Mouse (Mus musculus): ENCODE results near the gene Ywhae.
"Not testable (repeated sequence)": the region's sequence is repeated elsewhere in the genome, so short reads cannot be mapped to it uniquely, and the experiment has no call there.

Gene Ywhae

GRCm38 (mm10) chr11:75732434-75733226 lies at the start of gene Ywhae:
TSS of gene Ywhae (plus strand) at chr11:75732869.
- DNase-seq (ENCODE audit: low read depth, low spot score) = peak; percentile 90

GRCm38 (mm10) chr11:75684462-75684861 lies 48.2 kb upstream of the Ywhae start:
- no peak for DNase-seq (ENCODE audit: low read depth, low spot score)

- DNase-seq (ENCODE audit: low read depth, low spot score) = no peak
Measured at GRCm38 (mm10) chr11:75684956-75685355, 47.7 kb upstream of the Ywhae start.

GRCm38 (mm10) chr11:75687343-75687993 lies 45.2 kb upstream of the Ywhae start:
- DNase-seq (ENCODE audit: low read depth, low spot score) = no peak

- no peak for DNase-seq (ENCODE audit: low read depth, low spot score)
Measured at GRCm38 (mm10) chr11:75688132-75688531, 44.5 kb upstream of the Ywhae start.

- no peak for DNase-seq (ENCODE audit: low read depth, low spot score)
Measured at GRCm38 (mm10) chr11:75689977-75690376, 42.7 kb upstream of the Ywhae start.

- DNase-seq (ENCODE audit: low read depth, low spot score) = no peak
Measured at GRCm38 (mm10) chr11:75691047-75691446, 41.6 kb upstream of the Ywhae start.

- no peak for DNase-seq (ENCODE audit: low read depth, low spot score)
Measured at GRCm38 (mm10) chr11:75693570-75693969, 39.1 kb upstream of the Ywhae start.

- DNase-seq (ENCODE audit: low read depth, low spot score) = not testable (repeated sequence)
Measured at GRCm38 (mm10) chr11:75697464-75697863, 35.2 kb upstream of the Ywhae start.

GRCm38 (mm10) chr11:75700557-75700956 lies 32.1 kb upstream of the Ywhae start:
- DNase-seq (ENCODE audit: low read depth, low spot score) = no peak

GRCm38 (mm10) chr11:75702761-75703160 lies 29.9 kb upstream of the Ywhae start:
- DNase-seq (ENCODE audit: low read depth, low spot score) = no peak

- DNase-seq (ENCODE audit: low read depth, low spot score) = no peak
Measured at GRCm38 (mm10) chr11:75703748-75704147, 28.9 kb upstream of the Ywhae start.

- no peak for DNase-seq (ENCODE audit: low read depth, low spot score)
Measured at GRCm38 (mm10) chr11:75713949-75714348, 18.7 kb upstream of the Ywhae start.

- no peak for DNase-seq (ENCODE audit: low read depth, low spot score)
Measured at GRCm38 (mm10) chr11:75715556-75715955, 17.1 kb upstream of the Ywhae start.

GRCm38 (mm10) chr11:75716661-75717325 lies 15.9 kb upstream of the Ywhae start:
- DNase-seq (ENCODE audit: low read depth, low spot score) = no peak

- DNase-seq (ENCODE audit: low read depth, low spot score) = no peak
Measured at GRCm38 (mm10) chr11:75722339-75722738, 10.3 kb upstream of the Ywhae start.

- no peak for DNase-seq (ENCODE audit: low read depth, low spot score)
Measured at GRCm38 (mm10) chr11:75727168-75727567, 5.5 kb upstream of the Ywhae start.

GRCm38 (mm10) chr11:75727659-75728058 lies 5.0 kb upstream of the Ywhae start:
- DNase-seq (ENCODE audit: low read depth, low spot score) = not testable (repeated sequence)

- peak; percentile 24 for DNase-seq (ENCODE audit: low read depth, low spot score)
Measured at GRCm38 (mm10) chr11:75733227-75733940, 715 bp downstream of the Ywhae start.

- no peak for DNase-seq (ENCODE audit: low read depth, low spot score)
Measured at GRCm38 (mm10) chr11:75735462-75736252, 3.0 kb downstream of the Ywhae start.

GRCm38 (mm10) chr11:75736978-75737377 lies 4.3 kb downstream of the Ywhae start:
- no peak for DNase-seq (ENCODE audit: low read depth, low spot score)
